Mouse (Mus musculus): Measurements from ENCODE around the gene Mrpl51.

DNA sequence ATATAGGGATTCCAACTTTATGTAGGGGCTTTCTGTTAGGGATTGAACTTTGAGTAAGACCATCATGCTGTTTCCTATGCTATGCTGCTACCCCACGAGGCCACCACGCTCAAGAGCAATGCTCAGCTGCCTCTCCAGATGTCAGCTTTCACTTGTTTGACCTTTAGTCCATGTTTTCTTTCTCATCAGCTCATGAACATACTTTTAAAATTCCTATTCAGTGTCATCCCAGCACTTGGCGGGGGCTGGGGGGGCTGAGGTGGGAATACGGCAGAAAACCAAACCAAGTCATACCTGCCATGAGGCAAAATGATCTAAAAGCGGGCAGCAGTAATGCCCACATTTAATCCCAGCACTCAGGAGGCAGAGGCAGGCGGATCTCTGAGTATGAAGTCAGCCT, 21.5 kb downstream of the Mrpl51 start:
- TF ChIP-seq CTCF (IDR thresholded peaks at IDR 0.05; ENCODE audit: low read depth): no peak
- TF ChIP-seq EP300 (optimal IDR thresholded peaks at IDR 0.05): no peak

Measured in stomach, postnatal 0 days (tissue).